Mouse (Mus musculus): ENCODE measurements around the gene Ski. TPM values are rescaled to one million over a fixed set of nuclear protein-coding genes. Genes with fewer than 3 reads are reported as not detected.

The Ski gene
- total and polyA plus RNA-seq, 2 experiments, result 4.2 to 19.5 TPM

DNA sequence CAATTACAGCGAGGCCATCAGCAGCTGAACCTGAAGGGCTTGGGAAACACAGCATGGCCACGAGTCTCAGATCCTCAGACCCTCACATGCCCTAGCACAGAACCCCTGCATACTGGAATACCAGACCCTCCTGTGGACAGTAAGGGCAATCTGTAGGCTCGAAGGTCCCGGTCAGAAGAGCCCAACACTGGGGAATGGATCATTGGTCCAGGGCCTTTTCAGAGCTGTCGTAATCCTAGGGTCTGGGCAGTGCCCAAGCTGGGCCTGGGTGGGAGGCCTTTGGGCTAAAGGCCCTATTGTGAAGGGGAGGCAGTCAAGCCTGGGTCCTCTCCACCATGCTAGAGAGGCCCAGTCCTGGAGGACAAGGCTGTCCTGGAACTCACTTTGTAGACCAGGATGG, 79.6 kb downstream of the Ski start:
- DNase-seq (ENCODE audit: extremely low read depth, low read depth, low spot score), result no peak
- no peak overlapping the region for H3K27ac ChIP-seq (replicated peaks; ENCODE audit: insufficient read depth, low read depth, low read length)
- H3K27me3 ChIP-seq (ENCODE audit: control insufficient read depth, insufficient read depth, low read length), result no peaks in the 10 kb centered on the region
- no peaks in the 10 kb centered on the region for H3K79me2 ChIP-seq (ENCODE audit: control insufficient read depth, insufficient read depth, low read length)
- no peaks in the 10 kb centered on the region for H3K36me3 ChIP-seq (ENCODE audit: control insufficient read depth, insufficient read depth, low read length)
- no peak overlapping the region for H3K4me3 ChIP-seq (ENCODE audit: insufficient read depth, low read depth, low read length)
- peaks cover 11% of the 10 kb centered on the region for H3K4me1 ChIP-seq (ENCODE audit: control insufficient read depth, insufficient read depth, low read length)
- 95% methylated on average over 5 of the region's 5 CpGs for WGBS
- no peak overlapping the region for H3K9ac ChIP-seq (ENCODE audit: low read depth, low read length)
- no peak for TF ChIP-seq POLR2A (IDR thresholded peaks at IDR 0.05; ENCODE audit: extremely low read depth, insufficient read depth, low read length)
- no peak for TF ChIP-seq CTCF (IDR thresholded peaks at IDR 0.05; ENCODE audit: low read depth, low read length)

DNA sequence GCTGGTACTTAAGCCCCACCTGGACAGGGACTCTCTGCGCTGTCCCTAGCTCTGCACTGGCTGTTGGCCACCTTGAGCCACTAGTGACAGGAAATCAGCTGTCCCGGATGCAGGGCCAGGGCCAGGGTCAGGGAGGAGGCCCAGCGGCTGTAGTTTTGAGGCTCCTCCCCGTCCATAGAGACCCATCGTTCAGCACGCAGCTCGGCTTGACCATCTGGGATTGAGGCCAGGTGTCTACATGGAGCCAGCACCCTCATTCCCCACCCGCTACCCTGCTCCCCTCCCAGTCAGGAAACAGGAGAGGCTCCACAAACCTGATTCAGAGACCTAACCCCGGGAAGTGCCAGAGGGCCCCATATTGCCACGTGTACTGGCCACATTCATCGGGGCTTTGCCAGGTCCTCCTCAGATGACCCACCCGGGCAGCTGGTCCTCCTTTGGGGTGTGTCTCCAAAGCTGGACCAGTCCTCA, 81.6 kb downstream of the Ski start:
- DNase-seq (ENCODE audit: extremely low read depth, low read depth, low spot score), result no peak
- Histone ChIP-seq H3K27ac (replicated peaks; ENCODE audit: insufficient read depth, low read depth, low read length) (no peak overlapping the region), H3K9ac (ENCODE audit: low read depth, low read length) (no peak overlapping the region), H3K27me3 (ENCODE audit: control insufficient read depth, insufficient read depth, low read length) (no peaks in the 10 kb centered on the region), H3K79me2 (ENCODE audit: control insufficient read depth, insufficient read depth, low read length) (no peaks in the 10 kb centered on the region), H3K4me3 (ENCODE audit: insufficient read depth, low read depth, low read length) (no peak overlapping the region), H3K4me1 (ENCODE audit: control insufficient read depth, insufficient read depth, low read length) (peaks cover 27% of the 10 kb centered on the region), H3K36me3 (ENCODE audit: control insufficient read depth, insufficient read depth, low read length) (no peaks in the 10 kb centered on the region)
- 59% methylated on average over 12 of the region's 12 CpGs for WGBS
- TF ChIP-seq CTCF (IDR thresholded peaks at IDR 0.05; ENCODE audit: low read depth, low read length) (no peak), POLR2A (IDR thresholded peaks at IDR 0.05; ENCODE audit: extremely low read depth, insufficient read depth, low read length) (no peak)

DNA sequence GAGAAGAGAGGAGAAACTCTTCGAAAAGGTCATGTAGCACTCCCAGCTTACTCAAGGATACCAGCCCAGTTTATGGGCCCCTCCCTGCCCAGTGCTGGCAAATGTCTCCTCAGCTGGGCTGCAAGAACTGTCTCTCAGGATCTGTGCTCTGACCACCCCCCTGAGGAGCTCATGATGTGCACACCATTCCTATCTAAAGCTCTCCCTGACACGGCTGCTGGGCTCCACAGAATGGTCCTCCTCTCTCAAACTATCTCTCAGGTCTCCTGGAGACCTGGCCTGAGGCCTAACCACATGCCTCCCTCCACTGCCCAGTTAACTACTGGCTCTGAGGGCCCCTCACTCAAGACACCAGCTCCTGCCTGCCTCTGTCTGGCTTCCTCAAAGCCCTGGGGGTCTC, 82.2 kb downstream of the Ski start:
- no peak for DNase-seq (ENCODE audit: extremely low read depth, low read depth, low spot score)
- H3K27ac ChIP-seq (replicated peaks; ENCODE audit: insufficient read depth, low read depth, low read length), result no peak overlapping the region
- peaks cover 27% of the 10 kb centered on the region for H3K4me1 ChIP-seq (ENCODE audit: control insufficient read depth, insufficient read depth, low read length)
- H3K27me3 ChIP-seq (ENCODE audit: control insufficient read depth, insufficient read depth, low read length), result no peaks in the 10 kb centered on the region
- WGBS, result 87% methylated on average over 2 of the region's 2 CpGs
- TF ChIP-seq POLR2A (IDR thresholded peaks at IDR 0.05; ENCODE audit: extremely low read depth, insufficient read depth, low read length) (no peak), CTCF (IDR thresholded peaks at IDR 0.05; ENCODE audit: low read depth, low read length) (no peak)
- no peak overlapping the region for H3K4me3 ChIP-seq (ENCODE audit: insufficient read depth, low read depth, low read length)
- no peaks in the 10 kb centered on the region for H3K79me2 ChIP-seq (ENCODE audit: control insufficient read depth, insufficient read depth, low read length)
- no peaks in the 10 kb centered on the region for H3K36me3 ChIP-seq (ENCODE audit: control insufficient read depth, insufficient read depth, low read length)
- no peak overlapping the region for H3K9ac ChIP-seq (ENCODE audit: low read depth, low read length)

DNA sequence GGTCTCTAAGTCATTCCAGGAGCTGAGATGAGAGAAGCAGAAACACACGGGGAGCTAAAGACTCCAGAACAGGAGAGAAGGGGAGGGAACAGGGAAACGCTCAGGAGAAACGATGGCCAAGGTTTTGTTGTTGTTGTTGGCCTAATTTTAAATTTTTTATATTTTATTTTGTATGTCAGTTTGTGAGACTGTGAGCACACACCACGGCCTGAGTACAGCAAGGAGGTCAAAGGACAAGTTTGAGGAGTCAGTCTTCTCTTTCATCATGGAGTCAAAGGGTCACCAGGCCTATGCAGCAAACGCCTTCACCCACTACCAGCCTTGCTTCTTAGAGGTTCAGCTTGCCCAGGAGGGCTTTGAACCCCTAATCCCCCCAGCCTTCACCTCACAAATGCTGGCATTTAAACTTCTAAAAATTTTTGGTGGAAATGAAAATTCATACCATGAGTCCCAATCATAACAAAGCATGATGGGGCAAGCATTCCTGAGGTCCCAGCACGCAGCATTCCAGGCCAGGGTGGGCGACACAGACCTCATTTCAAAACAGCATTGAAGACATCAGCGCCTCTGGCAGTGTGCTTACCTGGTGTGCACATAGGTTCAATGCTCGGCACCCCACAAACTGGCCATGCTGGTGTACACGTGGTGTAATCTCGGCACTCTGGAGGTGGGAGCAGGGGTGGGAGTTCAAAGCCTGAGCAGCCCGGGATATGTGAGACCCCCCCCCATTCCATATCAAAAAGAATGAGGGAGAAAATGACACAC, 82.9 kb downstream of the Ski start:
- H3K79me2 ChIP-seq (ENCODE audit: control insufficient read depth, insufficient read depth, low read length), result no peaks in the 10 kb centered on the region
- peak; percentile 57 for DNase-seq (ENCODE audit: extremely low read depth, low read depth, low spot score)
- no peak overlapping the region for H3K9ac ChIP-seq (ENCODE audit: low read depth, low read length)
- no peaks in the 10 kb centered on the region for H3K36me3 ChIP-seq (ENCODE audit: control insufficient read depth, insufficient read depth, low read length)
- H3K27ac ChIP-seq (replicated peaks; ENCODE audit: insufficient read depth, low read depth, low read length), result peak overlapping the region; percentile 41
- WGBS, result 73% methylated on average over 12 of the region's 12 CpGs
- no peaks in the 10 kb centered on the region for H3K27me3 ChIP-seq (ENCODE audit: control insufficient read depth, insufficient read depth, low read length)
- no peak overlapping the region for H3K4me3 ChIP-seq (ENCODE audit: insufficient read depth, low read depth, low read length)
- TF ChIP-seq POLR2A (IDR thresholded peaks at IDR 0.05; ENCODE audit: extremely low read depth, insufficient read depth, low read length), result no peak
- peaks cover 27% of the 10 kb centered on the region for H3K4me1 ChIP-seq (ENCODE audit: control insufficient read depth, insufficient read depth, low read length)

DNA sequence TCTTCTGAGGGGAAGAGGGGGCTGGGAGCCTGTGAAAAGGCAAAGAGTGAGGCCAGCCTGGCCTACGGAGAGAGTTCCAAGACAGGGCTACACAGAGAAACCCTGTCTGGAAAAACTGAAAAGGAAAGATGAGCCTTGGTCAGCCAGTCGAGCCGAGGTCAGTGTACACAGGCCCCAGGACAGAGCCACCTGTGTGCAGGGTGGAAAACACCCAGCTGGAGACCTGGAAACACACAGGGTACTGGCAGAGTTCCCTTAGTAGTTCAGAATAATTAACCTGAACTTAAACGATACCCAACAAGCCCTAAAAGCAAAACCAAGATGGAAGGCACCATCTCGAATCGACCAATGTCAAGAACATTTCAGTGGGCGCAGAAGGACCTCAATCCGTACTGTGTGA, 83.9 kb downstream of the Ski start:
- Histone ChIP-seq H3K4me3 (ENCODE audit: insufficient read depth, low read depth, low read length) (no peak overlapping the region), H3K79me2 (ENCODE audit: control insufficient read depth, insufficient read depth, low read length) (no peaks in the 10 kb centered on the region), H3K27me3 (ENCODE audit: control insufficient read depth, insufficient read depth, low read length) (no peaks in the 10 kb centered on the region), H3K27ac (replicated peaks; ENCODE audit: insufficient read depth, low read depth, low read length) (peak overlapping the region; percentile 60), H3K4me1 (ENCODE audit: control insufficient read depth, insufficient read depth, low read length) (peaks cover 27% of the 10 kb centered on the region), H3K9ac (ENCODE audit: low read depth, low read length) (0 out of 2 replicates have a peak overlapping the region, but pooled peaks have one; percentile 10), H3K36me3 (ENCODE audit: control insufficient read depth, insufficient read depth, low read length) (no peaks in the 10 kb centered on the region)
- DNase-seq (ENCODE audit: extremely low read depth, low read depth, low spot score), result peak; percentile 86
- 48% methylated on average over 8 of the region's 8 CpGs for WGBS
- TF ChIP-seq CTCF (IDR thresholded peaks at IDR 0.05; ENCODE audit: low read depth, low read length) (no peak), POLR2A (IDR thresholded peaks at IDR 0.05; ENCODE audit: extremely low read depth, insufficient read depth, low read length) (no peak)

DNA sequence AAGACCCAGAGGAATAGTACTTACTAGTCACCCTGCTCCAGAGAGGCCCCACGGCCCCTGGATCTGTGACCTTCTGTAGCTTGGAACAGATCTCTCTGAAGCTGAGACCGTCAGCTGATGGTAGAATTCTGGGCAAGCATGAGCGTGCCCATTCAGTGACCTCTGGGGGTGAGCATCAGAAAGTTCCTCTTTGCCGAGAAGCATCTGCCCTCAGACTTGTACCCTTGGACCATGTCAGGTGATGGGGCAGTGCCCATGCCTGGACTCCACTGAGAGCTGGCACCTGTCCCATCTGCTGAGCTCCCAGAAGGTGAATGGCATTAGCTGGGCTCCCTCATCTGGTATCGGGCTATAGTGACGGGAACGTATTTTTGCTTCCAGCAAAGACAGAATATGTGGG, 84.5 kb downstream of the Ski start:
- WGBS, result 20% methylated on average over 7 of the region's 7 CpGs
- no peak overlapping the region for H3K9ac ChIP-seq (ENCODE audit: low read depth, low read length)
- H3K36me3 ChIP-seq (ENCODE audit: control insufficient read depth, insufficient read depth, low read length), result no peaks in the 10 kb centered on the region
- no peaks in the 10 kb centered on the region for H3K27me3 ChIP-seq (ENCODE audit: control insufficient read depth, insufficient read depth, low read length)
- TF ChIP-seq POLR2A (IDR thresholded peaks at IDR 0.05; ENCODE audit: extremely low read depth, insufficient read depth, low read length), result no peak
- DNase-seq (ENCODE audit: extremely low read depth, low read depth, low spot score), result peak; percentile 96
- no peaks in the 10 kb centered on the region for H3K79me2 ChIP-seq (ENCODE audit: control insufficient read depth, insufficient read depth, low read length)
- no peak overlapping the region for H3K4me3 ChIP-seq (ENCODE audit: insufficient read depth, low read depth, low read length)
- H3K27ac ChIP-seq (replicated peaks; ENCODE audit: insufficient read depth, low read depth, low read length), result peak overlapping the region; percentile 60
- peaks cover 27% of the 10 kb centered on the region for H3K4me1 ChIP-seq (ENCODE audit: control insufficient read depth, insufficient read depth, low read length)
